8 mouse cellular contexts compared by ENCODE assay signal in genomic region chr12:80060809-80061208, GRCm38 (mm10). TPM values are rescaled to one million over a fixed set of nuclear protein-coding genes. Genes with fewer than 3 reads are reported as not detected.
DNase-seq lines count a peak whose midpoint lies in the region.

No protein-coding gene starts in this region.

- WGBS in embryonic facial prominence, embryonic 10.5 days, result 69% methylated on average over 1 of the region's 1 CpGs
- WGBS in macrophage (ENCODE audit: missing documents), result 0% methylated on average over 1 of the region's 1 CpGs

- DNase-seq in adrenal gland, adult 2 months, result peak; percentile 13
- no peak for DNase-seq in adrenal gland, postnatal 4 days (ENCODE audit: low spot score in 2 of 2)
- no peak for DNase-seq in embryonic facial prominence, embryonic 10.5 days (ENCODE audit: low spot score)
- peak; percentile 29 for DNase-seq in induced T-regulatory cell, adult 2 months (ENCODE audit: low read depth)
- DNase-seq in thymus, postnatal 4 days, result peak; percentile 49
- no peak for DNase-seq in urinary bladder, postnatal 14 days (ENCODE audit: low spot score)
- DNase-seq in layer of hippocampus, postnatal 14 days (ENCODE audit: low spot score in 2 of 2), result no peak

- H3K4me3 ChIP-seq in embryonic facial prominence, embryonic 10.5 days, result no peak overlapping the region
- no peak overlapping the region for H3K4me3 ChIP-seq in macrophage (ENCODE audit: inconsistent target)

- H3K27ac ChIP-seq in embryonic facial prominence, embryonic 10.5 days (replicated peaks), result peak overlapping the region; percentile 92
- peak overlapping the region; percentile 22; the same call in 1 of the 2 replicates for H3K27ac ChIP-seq in macrophage

- H3K79me2 ChIP-seq in macrophage (ENCODE audit: inconsistent target), result no peaks in the 10 kb centered on the region

- H3K9me3 ChIP-seq in embryonic facial prominence, embryonic 10.5 days, result no peaks in the 10 kb centered on the region

- H3K36me3 ChIP-seq in embryonic facial prominence, embryonic 10.5 days (replicated peaks), result no peaks in the 10 kb centered on the region
- no peaks in the 10 kb centered on the region for H3K36me3 ChIP-seq in macrophage (ENCODE audit: inconsistent target)

- peaks cover 64% of the 10 kb centered on the region for H3K4me1 ChIP-seq in embryonic facial prominence, embryonic 10.5 days

- H3K27me3 ChIP-seq in embryonic facial prominence, embryonic 10.5 days (replicated peaks; ENCODE audit: low read depth, poor library complexity, severe bottlenecking), result no peaks in the 10 kb centered on the region

RNA-seq across cellular contexts. Expression of gene Zfp36l1, which starts 52.0 kb away (rescaled TPM):
- total RNA-seq in adrenal gland, adult 2 months (2021), result 100 to 1,000 TPM; 191 to 215 TPM
- 458 and 470 TPM in 2 replicates for polyA plus RNA-seq in adrenal gland, adult 2 months (2012; rRNA removed)
- 100 to 1,000 TPM; 264 to 275 TPM for total RNA-seq in adrenal gland, postnatal 4 days (2021)
- 114 and 119 TPM in 2 replicates for polyA plus RNA-seq in embryonic facial prominence, embryonic 10.5 days (2016; fragmentation: Nextera tagmentation; extraction: Ambion mirVana)
- total RNA-seq in macrophage (2018; cell fraction: chromatin; rRNA removed), result 100 to 1,000 TPM in 6 of 26 experiments, 10 to 100 TPM in 19, 1 to 10 TPM in 1; 6.7 to 210 (median 76.2) TPM
- 100 to 1,000 TPM in 24 of 26 experiments, 10 to 100 TPM in 2; 33.3 to 619 (median 245) TPM for total RNA-seq in macrophage (2018; cell fraction: cytosol; rRNA removed)
- total RNA-seq in macrophage (2018; cell fraction: nucleus; rRNA removed), result 100 to 1,000 TPM in 23 of 26 experiments, 10 to 100 TPM in 3; 53.7 to 541 (median 230) TPM
- 99.2 to 134 TPM (median 127 TPM) in 3 replicates for polyA plus RNA-seq in macrophage (2018)
- total RNA-seq in layer of hippocampus, postnatal 14 days (2021), result 10 to 100 TPM; 48.3 to 50.3 TPM

Comparison
In these comparisons a context has a peak if more than half of its experiments do, and no peak if none do; other contexts are left out.
1. DNase-seq: peak in adrenal gland, adult 2 months (single experiment), induced T-regulatory cell, adult 2 months (single experiment) and thymus, postnatal 4 days (single experiment); none in adrenal gland, postnatal 4 days (0 of 2), embryonic facial prominence, embryonic 10.5 days (single experiment), urinary bladder, postnatal 14 days (single experiment) and layer of hippocampus, postnatal 14 days (0 of 2).